Mouse (Mus musculus): ENCODE results near the gene Nup205. TPM values are rescaled to one million over a fixed set of nuclear protein-coding genes. Genes with fewer than 3 reads are reported as not detected.

Gene Nup205
- polyA plus RNA-seq, 1 experiment from 2014 or later = 48.8 TPM

DNA sequence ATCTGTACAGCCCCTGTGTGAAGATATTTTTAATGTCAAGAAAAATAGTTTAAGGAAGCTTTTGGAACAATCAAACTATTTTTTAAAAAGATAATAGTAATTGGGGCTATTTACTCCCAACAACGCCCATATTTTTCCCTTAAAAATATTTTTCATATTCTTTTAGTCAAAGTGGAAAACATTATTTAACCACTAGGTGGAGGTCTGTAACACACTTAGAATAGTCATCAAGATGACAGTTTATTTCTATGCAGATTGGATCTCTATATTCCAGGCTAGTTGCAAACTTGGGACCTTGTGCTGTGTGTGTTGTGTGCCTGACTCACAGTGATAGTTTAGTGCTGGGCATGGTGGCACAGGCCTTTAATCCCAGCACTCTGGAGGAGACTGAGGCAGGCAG lies 52.2 kb downstream of the Nup205 start:
- Histone ChIP-seq H3K9me3 (ENCODE audit: control insufficient read depth, low read length) (no peaks in the 10 kb centered on the region), H3K27ac (ENCODE audit: low read depth) (no peak overlapping the region), H3K27me3 (replicated peaks; ENCODE audit: control insufficient read depth, insufficient read depth, low read length) (no peaks in the 10 kb centered on the region), H3K9ac (ENCODE audit: low read length) (no peak overlapping the region), H3K4me1 (replicated peaks; ENCODE audit: control insufficient read depth, insufficient read depth, low read length) (no peaks in the 10 kb centered on the region), H3K4me3 (ENCODE audit: low read depth, low read length) (no peak overlapping the region), H3K36me3 (ENCODE audit: control insufficient read depth, insufficient read depth, low read length) (peaks cover 89% of the 10 kb centered on the region), H3K4me2 (ENCODE audit: low read length) (no peak overlapping the region)
- ATAC-seq (replicated peaks; ENCODE audit: low FRiP score, low TSS enrichment, low read depth) (no peak), DNase-seq (ENCODE audit: low spot score) (no peak)
- WGBS = 88% methylated on average over 1 of the region's 1 CpGs

DNA sequence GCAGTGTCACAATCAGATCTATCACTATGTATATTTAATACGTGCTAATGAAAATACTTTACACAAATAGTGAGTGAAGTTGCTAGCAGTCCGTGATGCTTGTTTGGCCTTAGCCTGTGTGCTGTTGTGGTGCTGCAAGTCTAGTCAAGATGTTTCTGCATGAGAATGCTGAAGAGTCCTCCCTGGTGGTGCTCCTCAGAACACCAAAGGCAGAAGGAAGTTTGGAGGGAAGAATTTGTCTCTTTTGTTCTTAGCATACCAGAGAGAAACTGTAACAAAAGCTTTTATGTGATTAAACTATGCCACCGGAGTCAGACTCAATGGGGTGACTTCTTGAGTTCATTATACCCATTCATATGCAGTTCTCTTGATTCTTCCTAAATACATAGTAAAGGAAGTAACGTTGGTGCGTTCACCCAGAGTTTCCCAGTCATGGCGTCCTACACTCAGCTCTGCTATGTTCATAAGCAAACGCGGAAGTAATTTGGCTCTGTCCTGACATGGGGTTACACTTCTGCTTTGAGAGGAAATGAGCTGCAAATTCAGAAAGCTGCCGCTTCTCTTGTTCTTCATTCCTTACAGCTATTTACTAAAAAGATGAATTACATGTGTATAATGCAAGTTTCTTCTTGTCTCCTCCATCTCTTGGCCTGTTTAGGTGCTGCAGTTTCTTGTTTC lies 59.0 kb downstream of the Nup205 start:
- Histone ChIP-seq H3K4me2 (ENCODE audit: low read length) (no peak overlapping the region), H3K27me3 (replicated peaks; ENCODE audit: control insufficient read depth, insufficient read depth, low read length) (no peaks in the 10 kb centered on the region), H3K4me3 (ENCODE audit: low read depth, low read length) (no peak overlapping the region), H3K9ac (ENCODE audit: low read length) (no peak overlapping the region), H3K9me3 (ENCODE audit: control insufficient read depth, low read length) (no peaks in the 10 kb centered on the region), H3K36me3 (ENCODE audit: control insufficient read depth, insufficient read depth, low read length) (peaks cover 97% of the 10 kb centered on the region), H3K27ac (ENCODE audit: low read depth) (no peak overlapping the region), H3K4me1 (replicated peaks; ENCODE audit: control insufficient read depth, insufficient read depth, low read length) (no peaks in the 10 kb centered on the region)
- WGBS = 85% methylated on average over 9 of the region's 9 CpGs
- no peak for DNase-seq (ENCODE audit: low spot score)
- no peak for ATAC-seq (replicated peaks; ENCODE audit: low FRiP score, low TSS enrichment, low read depth)

DNA sequence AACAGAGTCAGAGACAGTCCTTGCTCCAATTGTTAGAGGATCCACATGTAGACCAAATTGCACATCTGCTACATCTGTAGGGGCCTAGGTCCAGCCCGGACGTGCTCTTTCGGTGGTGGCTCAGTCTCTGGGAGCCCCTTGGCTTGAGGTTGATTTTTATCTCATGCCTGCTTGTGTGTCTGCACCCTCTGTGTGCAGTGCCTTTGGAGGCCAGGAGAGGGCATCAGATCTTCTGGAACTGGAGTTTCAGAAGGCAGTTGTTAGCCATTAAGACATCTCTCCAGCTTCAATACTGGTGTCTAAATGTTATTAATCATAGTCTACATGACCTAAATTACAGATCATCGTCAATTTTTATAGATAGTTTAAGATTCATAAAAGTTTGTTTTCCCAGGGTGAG lies 66.0 kb downstream of the Nup205 start:
- Histone ChIP-seq H3K4me2 (ENCODE audit: low read length) (no peak overlapping the region), H3K4me3 (ENCODE audit: low read depth, low read length) (no peak overlapping the region), H3K9ac (ENCODE audit: low read length) (no peak overlapping the region), H3K27me3 (replicated peaks; ENCODE audit: control insufficient read depth, insufficient read depth, low read length) (no peaks in the 10 kb centered on the region), H3K27ac (ENCODE audit: low read depth) (no peak overlapping the region), H3K9me3 (ENCODE audit: control insufficient read depth, low read length) (no peaks in the 10 kb centered on the region), H3K36me3 (ENCODE audit: control insufficient read depth, insufficient read depth, low read length) (peaks cover 93% of the 10 kb centered on the region), H3K4me1 (replicated peaks; ENCODE audit: control insufficient read depth, insufficient read depth, low read length) (no peaks in the 10 kb centered on the region)
- ATAC-seq (replicated peaks; ENCODE audit: low FRiP score, low TSS enrichment, low read depth) = no peak
- 96% methylated on average over 4 of the region's 4 CpGs for WGBS
- no peak for DNase-seq (ENCODE audit: low spot score)

DNA sequence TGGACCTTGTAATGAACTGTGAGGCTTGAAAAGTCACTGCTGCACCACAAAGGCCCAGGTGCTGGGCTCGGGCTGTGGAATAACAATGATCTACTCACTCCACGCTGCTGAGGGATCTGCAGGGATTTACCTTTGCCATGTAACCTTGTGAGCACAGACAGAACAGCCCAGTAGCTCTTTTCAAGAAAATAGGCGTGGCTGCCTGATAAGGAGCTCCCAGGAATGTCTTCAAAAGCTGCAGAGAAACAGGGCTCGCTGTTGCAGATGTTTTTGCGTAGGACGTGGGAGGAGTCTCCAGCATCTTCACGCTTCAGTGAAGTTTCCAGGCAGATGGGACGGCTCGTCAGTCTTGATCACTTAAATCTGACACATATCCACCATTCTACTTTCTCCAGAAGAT lies 66.8 kb downstream of the Nup205 start:
- Histone ChIP-seq H3K4me2 (ENCODE audit: low read length) (no peak overlapping the region), H3K9ac (ENCODE audit: low read length) (no peak overlapping the region), H3K4me3 (ENCODE audit: low read depth, low read length) (no peak overlapping the region), H3K36me3 (ENCODE audit: control insufficient read depth, insufficient read depth, low read length) (peaks cover 87% of the 10 kb centered on the region), H3K27me3 (replicated peaks; ENCODE audit: control insufficient read depth, insufficient read depth, low read length) (no peaks in the 10 kb centered on the region), H3K4me1 (replicated peaks; ENCODE audit: control insufficient read depth, insufficient read depth, low read length) (no peaks in the 10 kb centered on the region), H3K9me3 (ENCODE audit: control insufficient read depth, low read length) (no peaks in the 10 kb centered on the region), H3K27ac (ENCODE audit: low read depth) (no peak overlapping the region)
- DNase-seq (ENCODE audit: low spot score) = no peak
- WGBS = 78% methylated on average over 9 of the region's 9 CpGs
- no peak for ATAC-seq (replicated peaks; ENCODE audit: low FRiP score, low TSS enrichment, low read depth)

DNA sequence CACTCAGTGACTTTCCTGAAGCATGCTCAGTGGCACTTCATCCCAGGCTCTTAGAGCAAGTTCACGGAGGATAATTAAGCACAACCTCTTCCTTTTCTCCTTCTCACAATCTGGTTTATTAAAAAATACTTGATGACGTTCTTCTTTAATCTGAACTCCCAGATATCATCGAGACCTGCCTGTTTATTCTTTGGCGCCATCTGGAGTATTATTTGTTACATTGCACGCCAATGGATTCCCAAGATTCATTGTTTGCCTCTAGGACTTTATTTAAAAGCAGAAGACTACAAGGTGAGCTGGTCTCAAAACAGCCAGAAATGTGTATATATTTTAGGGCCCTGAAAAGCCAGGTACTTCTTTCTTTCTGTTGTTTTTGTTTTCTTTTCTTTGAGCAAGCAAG lies 67.9 kb downstream of the Nup205 start:
- peaks cover 76% of the 10 kb centered on the region for H3K36me3 ChIP-seq (ENCODE audit: control insufficient read depth, insufficient read depth, low read length)
- no peak overlapping the region for H3K27ac ChIP-seq (ENCODE audit: low read depth)
- DNase-seq (ENCODE audit: low spot score) = no peak
- H3K4me2 ChIP-seq (ENCODE audit: low read length) = no peak overlapping the region
- no peaks in the 10 kb centered on the region for H3K9me3 ChIP-seq (ENCODE audit: control insufficient read depth, low read length)
- no peaks in the 10 kb centered on the region for H3K27me3 ChIP-seq (replicated peaks; ENCODE audit: control insufficient read depth, insufficient read depth, low read length)
- H3K4me3 ChIP-seq (ENCODE audit: low read depth, low read length) = no peak overlapping the region
- 52% methylated on average over 5 of the region's 5 CpGs for WGBS
- H3K9ac ChIP-seq (ENCODE audit: low read length) = no peak overlapping the region
- no peak for ATAC-seq (replicated peaks; ENCODE audit: low FRiP score, low TSS enrichment, low read depth)
- H3K4me1 ChIP-seq (replicated peaks; ENCODE audit: control insufficient read depth, insufficient read depth, low read length) = no peaks in the 10 kb centered on the region

DNA sequence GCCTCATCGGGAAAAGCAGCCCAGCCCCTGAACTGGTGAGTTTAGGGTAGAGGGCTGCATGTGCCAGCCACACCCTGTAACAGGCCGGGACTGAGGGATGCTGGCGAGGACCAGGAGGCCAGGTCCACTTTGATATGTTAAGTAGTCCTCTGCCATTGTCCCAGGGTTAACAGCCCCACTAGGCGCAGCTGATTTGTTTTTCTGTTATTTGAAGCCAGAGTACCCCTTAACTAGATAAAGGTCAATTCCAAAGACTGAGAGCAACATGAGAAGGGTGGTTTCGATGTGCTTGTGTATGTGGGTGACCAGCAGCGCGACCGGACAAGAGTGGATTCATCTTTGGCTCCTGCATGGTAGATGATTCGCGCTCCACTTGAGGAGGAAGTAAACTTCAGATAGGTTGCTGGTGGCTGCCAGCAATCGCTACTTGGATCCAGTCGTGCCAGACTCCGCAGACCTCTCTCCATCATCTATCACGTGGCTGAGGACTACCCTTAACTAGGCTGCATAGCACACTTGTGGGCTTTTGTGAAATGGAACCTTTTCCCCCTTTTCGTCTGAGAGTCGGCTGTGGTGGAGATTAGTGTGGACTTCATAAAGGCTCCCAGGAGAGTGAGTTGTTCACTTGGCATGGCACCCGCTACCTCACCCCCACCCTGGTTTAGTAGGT lies 74.7 kb downstream of the Nup205 start:
- Histone ChIP-seq H3K36me3 (ENCODE audit: control insufficient read depth, insufficient read depth, low read length) (peaks cover 9% of the 10 kb centered on the region), H3K9me3 (ENCODE audit: control insufficient read depth, low read length) (no peaks in the 10 kb centered on the region), H3K27me3 (replicated peaks; ENCODE audit: control insufficient read depth, insufficient read depth, low read length) (no peaks in the 10 kb centered on the region), H3K4me1 (replicated peaks; ENCODE audit: control insufficient read depth, insufficient read depth, low read length) (peaks cover 22% of the 10 kb centered on the region), H3K9ac (ENCODE audit: low read length) (0 out of 2 replicates have a peak overlapping the region, but pooled peaks have one; percentile 78), H3K27ac (ENCODE audit: low read depth) (peak overlapping the region; percentile 78; the same call in 1 of the 2 replicates), H3K4me2 (ENCODE audit: low read length) (peak overlapping the region; percentile 59), H3K4me3 (ENCODE audit: low read depth, low read length) (peak overlapping the region; percentile 53)
- no peak for ATAC-seq (replicated peaks; ENCODE audit: low FRiP score, low TSS enrichment, low read depth)
- WGBS = 65% methylated on average over 17 of the region's 17 CpGs
- DNase-seq (ENCODE audit: low spot score) = no peak

DNA sequence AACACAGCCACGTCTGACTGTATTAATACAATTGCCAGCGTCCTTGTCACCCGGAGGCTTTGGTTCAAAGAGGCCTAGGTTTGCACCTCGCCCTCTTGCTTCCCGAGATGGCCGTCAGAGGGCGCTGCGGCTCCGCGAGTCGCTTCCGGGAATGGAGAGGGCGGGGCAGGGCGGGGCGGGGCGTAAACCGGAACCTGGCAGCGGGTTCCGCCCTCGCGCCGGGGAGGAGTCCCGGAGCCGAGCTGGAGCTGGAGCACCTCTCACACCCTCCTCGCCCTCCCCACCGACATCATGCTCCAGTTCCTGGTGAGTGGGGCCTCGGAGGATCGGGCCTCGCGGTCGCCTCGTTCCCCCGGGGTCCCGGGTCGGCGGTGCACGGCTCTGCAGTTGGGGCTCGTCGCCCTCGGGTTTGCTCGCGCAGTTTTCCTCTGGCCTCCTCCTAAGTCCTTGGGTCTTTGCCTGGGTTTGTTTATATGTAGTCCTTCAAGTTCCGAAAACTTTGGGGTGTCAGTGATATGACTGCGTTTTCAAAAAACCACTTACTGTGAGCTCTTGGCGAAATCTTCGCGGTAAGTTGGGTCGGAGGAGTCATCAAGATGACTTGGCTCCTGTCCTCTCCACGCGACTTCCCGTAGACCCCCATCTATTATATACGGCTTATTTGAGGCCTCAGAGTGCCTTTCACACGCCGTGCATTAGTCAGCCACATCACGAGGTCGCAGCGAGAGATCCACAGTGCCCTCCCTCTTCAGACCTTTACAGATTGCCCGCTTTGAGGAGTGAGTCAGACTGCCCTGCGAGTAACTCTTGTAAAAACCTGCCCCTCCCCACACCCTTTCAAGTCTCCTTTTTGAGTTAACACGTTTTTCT lies 75.5 kb downstream of the Nup205 start:
- Histone ChIP-seq H3K4me1 (replicated peaks; ENCODE audit: control insufficient read depth, insufficient read depth, low read length) (peaks cover 22% of the 10 kb centered on the region), H3K27me3 (replicated peaks; ENCODE audit: control insufficient read depth, insufficient read depth, low read length) (no peaks in the 10 kb centered on the region), H3K27ac (ENCODE audit: low read depth) (peak overlapping the region; percentile 78), H3K4me3 (ENCODE audit: low read depth, low read length) (peak overlapping the region; percentile 53), H3K9me3 (ENCODE audit: control insufficient read depth, low read length) (no peaks in the 10 kb centered on the region), H3K36me3 (ENCODE audit: control insufficient read depth, insufficient read depth, low read length) (peaks cover 1% of the 10 kb centered on the region; the same call in 1 of the 2 replicates), H3K4me2 (ENCODE audit: low read length) (peak overlapping the region; percentile 59), H3K9ac (ENCODE audit: low read length) (peak overlapping the region; percentile 78)
- under 1% methylated on average over 60 of the region's 60 CpGs for WGBS
- ATAC-seq (replicated peaks; ENCODE audit: low FRiP score, low TSS enrichment, low read depth) = peak; percentile 92
- peak; percentile 98 for DNase-seq (ENCODE audit: low spot score)

DNA sequence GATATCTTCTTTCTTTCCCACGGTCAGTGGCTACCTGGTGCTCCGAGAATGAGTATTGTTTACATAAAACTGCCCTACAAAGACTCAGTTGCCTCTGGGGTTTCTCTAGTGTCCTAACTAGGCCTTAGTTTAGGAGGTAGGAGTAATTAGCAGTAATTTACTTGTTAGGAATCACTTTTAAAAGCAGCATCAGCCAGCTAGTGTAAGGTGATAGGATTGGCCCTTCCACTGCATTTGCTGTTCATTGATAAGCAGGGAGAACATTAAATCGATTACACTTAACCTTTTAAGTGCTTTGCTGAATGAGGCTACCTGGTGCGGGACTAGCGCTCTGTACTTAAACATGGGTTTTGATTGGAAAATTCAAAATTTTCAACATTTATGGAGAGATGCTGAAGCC lies 76.3 kb downstream of the Nup205 start:
- DNase-seq (ENCODE audit: low spot score) (no peak), ATAC-seq (replicated peaks; ENCODE audit: low FRiP score, low TSS enrichment, low read depth) (no peak)
- H3K27me3 ChIP-seq (replicated peaks; ENCODE audit: control insufficient read depth, insufficient read depth, low read length) = no peaks in the 10 kb centered on the region
- H3K36me3 ChIP-seq (ENCODE audit: control insufficient read depth, insufficient read depth, low read length) = no peaks in the 10 kb centered on the region
- H3K9me3 ChIP-seq (ENCODE audit: control insufficient read depth, low read length) = no peaks in the 10 kb centered on the region
- peaks cover 22% of the 10 kb centered on the region for H3K4me1 ChIP-seq (replicated peaks; ENCODE audit: control insufficient read depth, insufficient read depth, low read length)
- whole genome bisulfite sequencing = 34% methylated on average over 5 of the region's 5 CpGs
- H3K4me2 ChIP-seq (ENCODE audit: low read length) = peak overlapping the region; percentile 59
- H3K4me3 ChIP-seq (ENCODE audit: low read depth, low read length) = peak overlapping the region; percentile 53
- H3K27ac ChIP-seq (ENCODE audit: low read depth) = no peak overlapping the region
- peak overlapping the region; percentile 78 for H3K9ac ChIP-seq (ENCODE audit: low read length)

All from intestine, embryonic 14.5 days (tissue).